Mouse (Mus musculus): ENCODE measurements at regions not wholly inside any gene's neighbourhood (a gene's known extent, or its start where the extent isn't known, plus 50 kb on each side); places are given as distances from the start of the nearest gene placed in this dataset.
A peak's percentile ranks its signal among the peaks of the same experiment; 100 is the strongest.
"Not testable (repeated sequence)": the region's sequence is repeated elsewhere in the genome, so short reads cannot be mapped to it uniquely, and the experiment has no call there.

DNA sequence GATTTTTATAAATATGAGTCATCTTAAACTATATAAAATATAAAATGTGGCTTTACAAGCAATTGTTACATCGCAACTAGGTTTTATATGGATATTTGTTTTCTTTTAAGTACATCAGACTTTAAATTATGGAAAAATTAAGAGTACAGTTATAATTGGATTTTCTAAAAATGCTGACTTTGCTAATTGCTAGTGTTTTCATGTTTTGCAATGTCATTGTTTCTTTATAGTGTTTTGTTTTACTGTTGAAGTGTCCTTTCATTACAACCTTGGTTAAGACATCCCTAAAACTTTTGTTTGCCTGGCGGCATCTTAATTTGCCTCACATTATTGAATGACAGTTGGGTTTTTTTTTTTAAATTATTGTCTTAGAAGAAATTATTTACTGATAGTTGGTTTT lies 1634.0 kb downstream of the Diaph2 start:
- DNase-seq: no peak

DNA sequence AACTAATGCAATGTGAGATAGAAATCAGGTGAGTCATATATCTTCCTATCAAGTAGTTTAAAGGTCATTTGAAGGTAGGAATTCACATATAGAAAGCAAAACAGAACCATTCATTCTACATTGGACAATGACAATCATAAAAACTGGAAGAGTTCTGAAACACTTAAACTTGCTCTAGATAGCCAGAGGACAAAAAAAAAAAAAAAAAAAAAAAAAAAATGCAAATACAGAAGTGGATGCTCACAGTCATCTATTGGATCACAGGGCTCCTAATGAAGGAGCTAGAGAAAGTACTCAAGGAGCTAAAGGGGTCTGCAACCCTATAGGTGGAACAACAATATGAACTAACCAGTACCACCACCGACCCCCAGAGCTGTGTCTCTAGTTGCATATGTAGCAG lies 1652.6 kb downstream of the Diaph2 start:
- no peak for DNase-seq

DNA sequence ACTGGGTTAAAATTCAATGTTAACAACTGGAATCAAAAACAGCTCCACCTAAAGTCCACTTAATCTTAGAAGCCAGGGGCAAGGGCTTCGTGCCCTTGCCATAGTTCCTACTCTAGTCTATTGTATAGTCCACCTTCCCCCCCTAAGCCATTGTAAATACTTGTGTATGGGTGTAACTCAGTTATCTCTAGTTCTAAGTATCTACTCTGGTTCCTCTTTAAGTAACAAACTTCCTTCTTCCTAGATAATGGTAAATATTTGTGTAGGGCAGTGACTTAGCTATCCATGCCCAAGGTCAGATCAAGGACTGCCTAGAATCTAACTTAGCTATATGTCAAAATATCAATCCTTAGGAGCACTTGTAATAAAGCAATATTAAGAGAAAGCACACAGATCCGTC lies 1653.3 kb downstream of the Diaph2 start:
- DNase-seq: not testable (repeated sequence)

DNA sequence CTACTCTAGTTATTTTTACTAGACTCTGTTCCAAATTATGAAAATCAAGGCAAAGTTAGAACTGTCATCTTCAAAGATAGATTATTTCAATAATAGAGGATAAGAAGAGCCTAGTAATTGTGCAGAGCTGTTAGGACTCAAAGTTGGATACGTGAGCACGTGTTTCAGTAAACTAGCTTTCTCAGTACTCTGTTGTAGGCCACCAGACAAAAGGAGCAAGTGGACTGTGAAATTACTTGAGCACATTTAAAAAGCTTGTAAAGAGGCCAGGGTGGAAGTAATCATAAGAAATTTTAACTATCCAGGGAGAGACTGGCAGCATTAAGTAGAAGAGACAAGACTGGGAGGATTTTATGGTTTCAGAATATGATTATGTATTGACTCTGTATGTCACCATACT lies 1657.1 kb downstream of the Diaph2 start:
- DNase-seq: no peak

DNA sequence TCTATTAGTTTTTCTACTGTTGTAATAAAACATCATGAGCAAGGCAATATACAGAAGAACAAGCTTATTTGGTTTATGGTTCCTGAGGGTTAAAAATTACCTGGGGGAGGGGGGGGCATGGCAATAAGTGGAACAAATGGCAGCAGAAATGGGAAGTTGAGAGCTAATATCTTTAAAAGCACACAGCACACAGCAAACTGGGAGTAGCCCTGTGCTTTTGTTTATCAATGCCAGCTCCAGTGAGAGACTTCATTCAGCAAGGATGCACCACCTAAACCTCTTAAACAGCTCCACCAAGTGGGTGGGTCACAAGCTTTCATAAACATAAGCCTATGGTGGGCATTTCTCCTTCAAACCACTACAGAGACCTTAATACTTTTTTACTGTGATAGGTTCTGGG lies 1661.0 kb downstream of the Diaph2 start:
- DNase-seq: no peak

DNA sequence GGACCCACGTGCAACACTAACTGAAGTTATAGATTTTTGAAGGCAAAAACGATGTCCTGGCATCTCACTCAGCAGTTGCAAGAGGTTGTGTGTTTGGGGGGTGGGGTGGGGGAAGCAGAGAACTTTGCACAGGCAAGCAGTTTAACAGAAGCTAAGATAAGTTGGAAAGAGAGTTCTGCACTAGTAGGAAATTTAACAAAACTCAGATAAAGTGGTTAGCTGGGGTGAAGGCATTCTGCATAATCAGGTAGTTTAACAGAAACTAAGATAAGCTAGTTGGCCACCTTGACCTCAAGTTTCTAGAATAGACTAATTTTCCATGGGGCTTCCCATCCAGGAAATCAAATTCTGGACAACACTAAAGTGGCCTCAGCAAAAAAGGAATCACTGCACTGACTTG lies 1672.6 kb downstream of the Diaph2 start:
- no peak for DNase-seq

DNA sequence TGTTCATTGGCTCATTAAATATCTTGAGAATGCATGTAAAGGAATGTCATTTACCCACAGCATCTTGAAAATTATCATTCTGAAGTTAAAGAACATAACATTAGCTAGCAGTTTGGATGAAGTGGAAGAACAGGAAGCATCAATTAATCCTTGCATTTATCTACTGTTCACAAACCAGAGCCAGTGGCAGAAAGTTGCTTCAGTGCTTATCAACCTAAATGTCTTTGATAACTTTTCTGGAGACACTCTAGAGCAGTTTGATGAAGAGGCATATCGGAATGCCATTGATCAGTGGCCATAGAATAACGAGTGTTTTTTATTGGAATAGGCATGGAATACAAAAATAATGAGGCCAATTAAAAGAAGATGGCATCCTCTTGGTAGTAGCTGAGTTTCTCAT lies 1673.3 kb downstream of the Diaph2 start:
- DNase-seq: no peak

DNA sequence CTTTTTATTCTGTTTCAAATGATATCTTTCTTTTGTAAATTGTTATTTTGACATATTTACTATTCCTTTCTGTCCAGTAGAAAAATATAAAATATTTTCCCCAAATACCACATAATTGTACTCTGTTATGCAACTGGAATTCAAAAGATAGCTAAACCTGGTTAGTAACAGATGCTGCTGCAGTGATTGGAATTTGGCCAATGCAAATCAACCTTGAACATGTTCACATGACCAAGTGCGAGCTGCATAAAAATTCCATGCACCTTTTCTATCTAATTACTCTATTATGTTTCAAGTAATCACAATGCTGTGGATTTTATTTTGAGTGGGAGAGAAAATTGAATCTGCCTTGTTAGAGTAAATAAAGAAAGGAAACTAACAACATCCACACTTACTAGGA lies 1684.6 kb downstream of the Diaph2 start:
- peak; percentile 49 to 55 for DNase-seq

DNA sequence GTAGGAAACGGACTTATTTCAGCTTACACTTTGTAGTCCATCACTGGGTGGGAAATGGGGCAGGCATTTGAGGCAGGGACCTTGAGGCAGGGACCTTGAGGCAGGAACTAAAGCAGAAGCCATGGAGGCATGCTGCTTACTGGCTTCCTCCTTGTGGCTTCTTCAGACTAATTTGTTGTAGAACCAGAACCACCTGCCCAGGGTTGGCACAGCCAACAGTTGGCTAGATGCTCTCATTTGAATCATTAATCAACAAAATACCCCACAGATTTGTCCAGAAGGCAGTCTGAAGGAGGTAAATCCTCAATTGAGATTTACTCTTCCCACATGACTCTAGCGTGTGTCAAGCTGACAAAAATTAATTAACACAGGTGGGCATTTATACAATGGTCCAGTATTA lies 1703.3 kb downstream of the Diaph2 start:
- DNase-seq: peak; percentile 38 to 51

DNA sequence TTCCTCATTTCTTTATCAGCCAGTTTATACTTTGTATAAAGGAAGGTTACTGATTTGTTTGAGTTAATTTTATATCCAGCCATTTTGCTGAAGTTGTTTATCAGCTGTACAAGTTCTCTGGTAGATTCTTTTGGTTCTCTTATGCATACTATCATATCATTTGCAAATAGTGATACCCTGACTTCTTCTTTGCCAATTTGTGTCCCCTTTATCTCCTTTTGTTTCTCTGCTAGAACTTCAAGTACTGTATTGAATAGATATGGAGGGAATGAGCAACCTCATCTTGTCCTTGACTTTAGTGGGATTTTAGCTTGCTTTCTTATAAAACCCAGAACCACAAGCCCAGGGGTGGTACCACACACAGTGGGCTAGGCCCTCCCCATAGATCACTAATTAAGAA lies 1711.1 kb downstream of the Diaph2 start:
- DNase-seq: no peak

DNA sequence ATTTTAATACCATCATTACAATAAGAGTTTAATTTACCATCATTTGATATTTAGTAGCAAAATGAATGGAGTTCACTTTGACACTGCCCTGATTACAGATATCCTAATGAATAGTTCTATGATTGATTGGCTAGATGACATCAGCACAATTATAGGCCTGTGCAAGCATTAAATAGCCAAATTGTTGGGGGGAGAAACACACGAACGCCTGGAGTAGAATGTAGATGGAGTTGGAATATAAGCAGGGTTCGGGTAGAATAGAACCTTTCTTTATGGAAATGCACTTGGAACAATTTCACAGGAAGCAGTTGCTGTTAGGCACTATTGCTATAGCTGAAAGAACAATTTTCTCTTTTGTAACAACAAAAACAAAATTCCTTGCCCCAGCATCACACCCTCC lies 1739.8 kb downstream of the Diaph2 start:
- no peak for DNase-seq

DNA sequence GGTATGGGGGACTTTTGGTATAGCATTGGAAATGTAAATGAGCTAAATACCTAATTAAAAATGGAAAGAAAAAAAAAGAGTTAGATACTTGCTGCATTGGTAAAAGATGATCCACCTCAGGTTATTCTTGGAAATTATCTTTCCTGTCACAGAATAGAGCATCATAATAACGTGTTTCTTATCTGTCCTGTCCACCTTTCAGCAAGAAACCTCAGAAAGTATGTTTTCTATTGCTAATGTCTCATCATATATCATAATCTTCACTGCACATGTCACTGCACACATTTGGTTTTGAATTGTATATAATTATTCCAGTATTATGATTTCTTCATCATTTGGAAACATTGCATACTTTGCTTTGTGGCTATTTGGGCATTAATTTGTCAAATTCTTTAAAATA lies 1751.9 kb downstream of the Diaph2 start:
- DNase-seq: no peak

DNA sequence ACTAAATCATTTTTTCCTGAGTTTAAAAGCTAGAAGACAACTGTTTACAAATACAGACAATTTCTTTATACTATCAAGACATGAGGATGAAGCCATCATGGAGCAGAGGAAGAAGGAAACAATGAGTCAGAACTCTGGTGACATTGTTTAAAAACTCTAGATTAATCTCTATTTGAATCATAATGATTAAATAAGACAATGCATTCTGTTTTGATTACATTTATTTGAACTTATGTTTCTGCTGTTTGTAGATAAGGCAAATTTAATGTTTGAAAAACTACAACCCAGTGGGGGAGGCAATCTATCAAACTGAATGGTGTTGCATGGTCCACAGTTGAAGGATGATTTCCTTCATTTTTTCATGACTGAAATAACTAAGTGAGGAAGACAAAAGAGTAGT lies 1757.3 kb downstream of the Diaph2 start:
- no peak for DNase-seq
